Mouse (Mus musculus) embryonic facial prominence, embryonic 13.5 days (tissue): Measurements from ENCODE around the gene Kcnd3. TPM values are rescaled to one million over a fixed set of nuclear protein-coding genes. Genes with fewer than 3 reads are reported as not detected.

Source experiments
- ATAC-seq: fragments of 200-750 bp; cut with Nextera tagmentation; 2 replicates; pipeline ENCODE4 v1.8.0; 2017; ENCODE audit warnings: low read depth; ENCODE audit not compliant: insufficient number of reproducible peaks, insufficient read depth, low FRiP score, low TSS enrichment
- H3K27ac ChIP-seq: fragments of 300-500 bp; sonication (generic); 2 replicates; pipeline ENCODE4 v1.5.1; 2015; ENCODE audit warnings: moderate library complexity, mild to moderate bottlenecking, inconsistent platforms
- H3K27me3 ChIP-seq: fragments of 300-500 bp; sonication (generic); 2 replicates; pipeline ENCODE4 v1.6.1; 2015; ENCODE audit warnings: mild to moderate bottlenecking, inconsistent platforms
- H3K36me3 ChIP-seq: fragments of 300-500 bp; sonication (generic); 2 replicates; pipeline ENCODE4 v1.6.1; 2015; ENCODE audit warnings: mild to moderate bottlenecking, inconsistent platforms
- H3K4me1 ChIP-seq: fragments of 300-500 bp; sonication (generic); 2 replicates; pipeline ENCODE4 v1.6.1; 2015; ENCODE audit warnings: inconsistent platforms
- H3K4me2 ChIP-seq: fragments of 300-500 bp; sonication (generic); 2 replicates; pipeline ENCODE4 v1.6.1; 2015; ENCODE audit warnings: moderate library complexity, mild to moderate bottlenecking, inconsistent platforms
- H3K4me3 ChIP-seq: fragments of 300-500 bp; sonication (generic); 2 replicates; pipeline ENCODE4 v1.5.1; 2015; ENCODE audit warnings: mild to moderate bottlenecking, inconsistent platforms
- H3K9ac ChIP-seq: fragments of 300-500 bp; sonication (generic); 2 replicates; pipeline ENCODE4 v1.6.1; 2015; ENCODE audit warnings: mild to moderate bottlenecking, inconsistent platforms
- H3K9me3 ChIP-seq: fragments of 300-500 bp; sonication (generic); 2 replicates; pipeline ENCODE4 v1.6.1; 2016; ENCODE audit warnings: inconsistent platforms
- WGBS: fragments of 180-500 bp; shearing (Covaris S2); methylation state at CpG from one replicate; pipeline ENCODE4 v1.1.7; 2015; ENCODE audit warnings: mixed read lengths; 5-methylcytosine and 5-hydroxymethylcytosine counted together
- polyA plus RNA-seq: library from polyadenylated mRNA; unstranded; fragments of >200 nt; fragmentation: Nextera tagmentation; extraction: Ambion mirVana; gene quantifications from 2 replicates; pipeline ENCODE4 v1.2.1, GENCODE M21; 2015

Kcnd3 gene
- polyA plus RNA-seq, 1 experiment from 2014 or later: 0.44 TPM

DNA sequence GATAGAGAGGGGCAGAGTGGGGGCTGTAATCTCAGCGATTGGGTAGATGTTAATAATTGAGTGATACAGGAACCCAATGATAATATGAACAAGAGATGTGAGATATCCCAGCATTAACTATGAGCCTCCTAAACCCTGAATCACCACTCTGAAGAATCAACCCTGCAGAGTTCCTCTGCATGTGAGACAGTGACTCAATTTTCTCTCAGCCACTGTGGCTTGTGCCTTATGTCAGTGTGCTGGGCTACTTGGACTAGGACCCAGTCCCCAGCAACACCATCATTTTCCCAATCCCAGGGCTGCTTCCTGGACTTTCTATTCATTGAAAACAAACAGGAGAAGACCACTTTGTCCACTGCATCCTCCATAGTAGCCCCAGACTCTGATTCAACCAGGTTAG is 139.6 kb downstream of the Kcnd3 start:
- 92% methylated on average over 1 of the region's 1 CpGs for WGBS
- Histone ChIP-seq H3K4me3 (no peak overlapping the region), H3K9me3 (no peaks in the 10 kb centered on the region), H3K9ac (no peak overlapping the region), H3K27me3 (no peaks in the 10 kb centered on the region), H3K4me1 (peaks cover 10% of the 10 kb centered on the region), H3K36me3 (no peaks in the 10 kb centered on the region), H3K4me2 (no peak overlapping the region), H3K27ac (no peak overlapping the region)
- ATAC-seq: no peak

DNA sequence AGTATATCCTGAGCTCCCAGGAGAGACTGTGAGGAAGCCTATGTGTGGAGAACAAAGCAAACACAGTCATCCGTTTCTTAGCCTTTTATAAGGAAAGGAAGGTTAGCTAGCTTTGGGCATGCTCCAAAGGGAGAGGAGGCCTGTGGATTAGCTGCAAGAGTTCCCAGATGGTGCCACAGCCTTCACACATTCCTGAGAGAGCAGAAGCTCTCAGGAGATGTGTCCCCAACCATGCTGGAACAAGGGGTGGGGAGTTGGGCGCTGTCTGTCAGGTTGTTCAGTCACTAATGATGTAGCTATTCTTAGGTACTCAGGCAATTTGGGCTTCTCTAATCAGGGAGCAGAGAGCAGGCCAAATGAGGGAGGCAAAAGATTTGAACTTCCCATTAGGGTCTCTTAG is 140.1 kb downstream of the Kcnd3 start:
- no peak for ATAC-seq
- Histone ChIP-seq H3K27ac (no peak overlapping the region), H3K4me1 (peaks cover 10% of the 10 kb centered on the region), H3K9me3 (no peaks in the 10 kb centered on the region), H3K4me2 (no peak overlapping the region), H3K27me3 (no peaks in the 10 kb centered on the region), H3K4me3 (no peak overlapping the region), H3K9ac (no peak overlapping the region), H3K36me3 (no peaks in the 10 kb centered on the region)
- 62% methylated on average over 2 of the region's 2 CpGs for WGBS

DNA sequence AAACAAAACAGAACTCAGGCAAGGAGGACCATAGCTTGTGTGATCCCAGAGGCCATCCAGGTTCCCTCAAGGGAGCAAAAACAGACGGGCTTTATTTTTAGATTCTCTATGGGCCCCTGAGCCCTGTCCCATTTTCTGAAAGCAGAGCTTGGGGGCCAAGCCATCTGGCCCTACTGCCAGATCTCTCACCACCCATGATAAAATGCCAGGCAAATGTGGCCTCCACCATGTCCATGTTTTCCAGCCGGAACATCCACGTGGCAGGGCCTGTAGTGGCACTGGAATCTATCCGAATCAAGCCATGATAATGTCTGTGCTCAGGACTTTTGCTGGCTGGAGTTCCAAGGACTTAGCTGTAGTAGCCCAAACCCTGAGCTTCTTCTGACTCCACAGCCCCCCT is 148.4 kb downstream of the Kcnd3 start:
- ATAC-seq: no peak
- Histone ChIP-seq H3K4me1 (no peaks in the 10 kb centered on the region), H3K9ac (no peak overlapping the region), H3K36me3 (no peaks in the 10 kb centered on the region), H3K9me3 (no peaks in the 10 kb centered on the region), H3K4me3 (no peak overlapping the region), H3K4me2 (no peak overlapping the region), H3K27ac (no peak overlapping the region), H3K27me3 (no peaks in the 10 kb centered on the region)
- 78% methylated on average over 4 of the region's 4 CpGs for WGBS

DNA sequence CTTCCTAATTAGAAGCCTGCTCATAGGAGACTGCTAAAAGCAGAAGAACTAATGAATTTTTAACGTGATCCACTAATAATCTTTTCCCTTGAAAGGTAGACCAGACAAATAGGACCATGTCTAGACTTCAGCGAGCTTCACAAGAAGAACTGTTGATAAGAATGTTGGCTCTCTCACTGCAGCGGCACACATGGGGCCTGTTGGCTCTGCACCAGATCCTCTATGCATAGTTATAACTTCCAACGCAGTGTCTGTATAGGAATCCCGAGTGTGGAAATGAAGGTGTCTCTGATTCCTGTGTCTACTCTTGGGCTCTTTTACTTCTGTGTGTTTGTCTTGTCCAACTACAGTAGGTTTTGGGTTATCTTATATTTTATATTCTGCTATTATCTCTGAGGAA is 150.8 kb downstream of the Kcnd3 start:
- no peak for ATAC-seq
- H3K9ac ChIP-seq: no peak overlapping the region
- no peaks in the 10 kb centered on the region for H3K27me3 ChIP-seq
- no peak overlapping the region for H3K27ac ChIP-seq
- 87% methylated on average over 5 of the region's 5 CpGs for WGBS
- H3K4me1 ChIP-seq: no peaks in the 10 kb centered on the region
- H3K9me3 ChIP-seq: no peaks in the 10 kb centered on the region
- H3K4me2 ChIP-seq: no peak overlapping the region
- H3K4me3 ChIP-seq: no peak overlapping the region
- H3K36me3 ChIP-seq: no peaks in the 10 kb centered on the region

DNA sequence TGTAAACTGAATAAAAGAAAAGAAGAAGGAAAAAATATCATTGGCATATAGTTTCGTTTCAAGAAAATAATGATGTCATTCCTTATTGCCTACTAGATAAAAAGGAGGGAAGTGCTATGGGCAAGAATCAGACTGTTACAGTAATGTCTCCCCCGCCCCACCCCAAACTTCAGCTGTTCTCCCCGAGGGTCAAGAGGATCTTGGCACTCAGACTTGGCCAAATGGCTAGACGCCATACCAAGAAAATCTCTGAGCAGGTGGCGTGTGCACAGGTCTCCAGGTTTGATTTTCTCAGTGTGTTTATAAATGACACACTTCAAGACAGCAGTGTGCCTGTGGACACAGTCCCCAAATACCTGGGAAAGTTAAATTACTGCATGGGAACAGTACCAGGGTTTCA is 153.6 kb downstream of the Kcnd3 start:
- ATAC-seq: no peak
- no peak overlapping the region for H3K9ac ChIP-seq
- WGBS: 78% methylated on average over 5 of the region's 5 CpGs

DNA sequence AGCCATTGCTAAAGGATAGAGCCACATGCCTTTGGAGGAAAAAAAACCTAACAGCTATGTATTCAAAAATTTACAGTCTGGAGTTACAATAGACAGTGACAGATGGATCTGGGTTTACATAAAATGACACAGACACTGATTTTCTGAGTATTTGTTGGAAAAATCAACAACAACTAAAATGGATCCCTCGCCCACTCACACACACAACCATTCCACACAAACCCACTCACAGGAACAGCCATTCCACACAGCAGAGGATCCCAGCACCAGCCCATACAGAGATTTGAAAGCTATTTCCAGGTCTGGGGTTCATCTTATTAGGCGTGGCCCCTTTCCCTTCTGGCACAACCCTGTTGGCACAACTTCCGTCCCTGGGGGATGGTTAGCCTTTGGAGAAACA is 156.7 kb downstream of the Kcnd3 start:
- no peak for ATAC-seq
- WGBS: 87% methylated on average over 3 of the region's 3 CpGs

More for the DNA sequence above, 153.6 kb downstream of the Kcnd3 start:
- Histone ChIP-seq H3K27me3 (no peaks in the 10 kb centered on the region), H3K4me3 (no peak overlapping the region), H3K36me3 (no peaks in the 10 kb centered on the region), H3K4me1 (no peaks in the 10 kb centered on the region), H3K9me3 (no peaks in the 10 kb centered on the region), H3K4me2 (no peak overlapping the region), H3K27ac (no peak overlapping the region)

DNA sequence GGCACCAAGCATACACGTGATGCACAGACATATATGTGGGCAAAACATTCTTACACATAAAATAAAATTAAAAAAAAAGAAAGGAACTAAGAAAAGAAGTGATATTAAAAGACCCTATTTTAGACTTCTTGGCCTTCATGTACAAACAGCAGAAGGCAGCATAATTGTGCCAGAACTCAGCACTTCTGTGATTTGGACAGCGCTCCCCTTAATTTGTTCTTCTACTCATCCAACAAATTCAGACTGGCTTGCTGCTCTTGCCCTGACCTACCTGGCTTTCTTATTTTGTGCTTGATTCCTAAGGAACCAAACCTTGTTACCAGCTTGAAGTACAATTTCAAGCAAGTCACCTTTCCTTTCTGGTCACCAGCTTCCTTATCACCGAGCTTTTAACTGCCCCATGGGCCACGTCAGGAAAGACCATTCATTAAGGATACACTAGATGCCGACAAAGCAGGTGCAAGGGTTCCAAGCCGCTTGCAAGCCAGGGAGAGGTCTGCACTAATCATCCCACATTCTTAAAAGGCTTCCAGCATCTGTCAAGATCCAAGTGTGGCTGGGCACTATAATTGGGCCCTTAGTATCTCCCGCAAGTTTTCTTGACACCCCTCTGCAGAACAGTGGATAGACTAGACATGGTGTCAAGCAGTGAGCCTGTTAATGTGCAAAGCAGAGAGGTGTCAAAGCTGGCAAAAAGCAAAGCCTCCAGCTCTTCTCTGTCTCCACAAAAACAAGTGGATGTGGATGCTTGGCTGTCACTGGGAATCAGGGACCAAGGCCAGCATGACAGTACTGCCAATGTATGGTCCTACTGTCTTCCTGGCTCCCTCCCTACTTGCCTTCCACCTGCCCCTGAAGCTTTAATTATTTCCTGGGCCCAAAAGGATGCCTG is 159.6 kb downstream of the Kcnd3 start:
- no peaks in the 10 kb centered on the region for H3K9me3 ChIP-seq
- H3K4me2 ChIP-seq: no peak overlapping the region
- H3K27ac ChIP-seq: no peak overlapping the region
- no peaks in the 10 kb centered on the region for H3K27me3 ChIP-seq
- H3K4me3 ChIP-seq: no peak overlapping the region
- H3K9ac ChIP-seq: no peak overlapping the region
- WGBS: 84% methylated on average over 7 of the region's 7 CpGs
- H3K4me1 ChIP-seq: no peaks in the 10 kb centered on the region
- no peak for ATAC-seq
- H3K36me3 ChIP-seq: no peaks in the 10 kb centered on the region

More for the DNA sequence above, 156.7 kb downstream of the Kcnd3 start:
- Histone ChIP-seq H3K27ac (no peak overlapping the region), H3K9me3 (no peaks in the 10 kb centered on the region), H3K36me3 (no peaks in the 10 kb centered on the region), H3K4me1 (no peaks in the 10 kb centered on the region), H3K9ac (no peak overlapping the region), H3K27me3 (no peaks in the 10 kb centered on the region), H3K4me2 (no peak overlapping the region), H3K4me3 (no peak overlapping the region)

DNA sequence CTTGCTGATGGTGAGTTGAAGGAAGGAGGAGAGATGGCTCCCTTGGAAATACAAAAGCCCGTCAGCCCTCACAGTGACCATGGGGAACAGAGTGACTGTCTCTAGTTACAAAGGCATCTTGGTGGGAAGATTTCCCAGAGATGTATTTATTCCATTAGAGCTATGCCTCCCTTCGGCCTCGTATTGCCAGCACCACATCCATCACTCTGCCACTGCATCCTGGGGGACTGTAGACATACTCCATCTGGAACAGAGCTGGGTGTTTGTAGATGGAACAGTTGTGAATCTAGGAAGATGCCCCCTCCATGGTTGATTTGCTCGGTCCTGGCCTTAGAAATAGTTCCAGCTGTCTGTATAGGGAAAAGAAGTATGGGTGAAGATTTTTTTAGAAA is 160.3 kb downstream of the Kcnd3 start:
- Histone ChIP-seq H3K9me3 (no peaks in the 10 kb centered on the region), H3K36me3 (no peaks in the 10 kb centered on the region), H3K27ac (no peak overlapping the region), H3K4me1 (no peaks in the 10 kb centered on the region), H3K27me3 (no peaks in the 10 kb centered on the region), H3K9ac (no peak overlapping the region), H3K4me2 (no peak overlapping the region), H3K4me3 (no peak overlapping the region)
- 72% methylated on average over 4 of the region's 4 CpGs for WGBS
- no peak for ATAC-seq

DNA sequence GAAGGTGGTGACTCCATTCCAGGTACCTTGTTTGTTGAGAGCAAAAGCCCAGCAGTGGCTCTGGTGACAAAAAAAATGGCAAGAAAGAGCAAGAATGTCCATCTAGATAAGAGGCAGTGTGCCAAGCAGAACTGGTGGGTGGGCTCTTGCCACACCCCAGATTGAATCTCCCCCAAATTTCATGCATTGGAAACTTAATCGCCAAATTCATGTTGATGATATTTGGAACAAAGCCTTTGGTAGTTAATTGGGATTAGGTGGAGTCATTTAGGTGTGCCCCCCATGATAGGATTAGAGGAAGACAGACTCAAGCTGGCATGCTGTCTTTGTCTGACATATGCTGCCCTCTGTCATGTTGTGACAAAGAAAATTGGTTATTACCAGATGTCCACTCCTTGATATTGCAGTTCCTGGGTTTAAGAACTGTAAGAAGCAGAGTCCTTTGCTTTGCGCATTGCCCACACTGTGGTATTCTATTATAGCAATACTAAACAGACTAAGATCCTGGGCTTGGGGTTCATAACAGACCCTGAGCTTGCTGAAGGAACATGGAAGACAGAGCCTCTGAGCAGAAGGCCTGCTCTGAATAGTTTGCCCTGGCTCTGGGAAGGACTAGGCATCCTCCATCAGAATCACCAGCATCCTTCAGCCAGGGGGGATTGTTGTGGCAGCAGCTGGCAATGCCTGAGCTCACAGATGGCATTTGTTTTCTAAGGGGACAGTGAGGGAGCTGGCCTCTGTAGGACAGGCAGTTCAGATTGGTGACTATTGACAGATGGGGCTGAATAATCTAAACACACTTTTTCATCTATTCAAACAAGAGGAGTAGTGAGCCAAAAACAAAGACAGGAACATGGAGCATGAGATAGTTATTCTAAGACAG is 165.0 kb downstream of the Kcnd3 start:
- H3K9ac ChIP-seq: no peak overlapping the region
- H3K27ac ChIP-seq: no peak overlapping the region
- H3K27me3 ChIP-seq: no peaks in the 10 kb centered on the region
- H3K36me3 ChIP-seq: no peaks in the 10 kb centered on the region
- H3K4me1 ChIP-seq: no peaks in the 10 kb centered on the region
- H3K9me3 ChIP-seq: no peaks in the 10 kb centered on the region
- H3K4me3 ChIP-seq: no peak overlapping the region
- ATAC-seq: no peak
- H3K4me2 ChIP-seq: no peak overlapping the region
- 91% methylated on average over 2 of the region's 2 CpGs for WGBS

DNA sequence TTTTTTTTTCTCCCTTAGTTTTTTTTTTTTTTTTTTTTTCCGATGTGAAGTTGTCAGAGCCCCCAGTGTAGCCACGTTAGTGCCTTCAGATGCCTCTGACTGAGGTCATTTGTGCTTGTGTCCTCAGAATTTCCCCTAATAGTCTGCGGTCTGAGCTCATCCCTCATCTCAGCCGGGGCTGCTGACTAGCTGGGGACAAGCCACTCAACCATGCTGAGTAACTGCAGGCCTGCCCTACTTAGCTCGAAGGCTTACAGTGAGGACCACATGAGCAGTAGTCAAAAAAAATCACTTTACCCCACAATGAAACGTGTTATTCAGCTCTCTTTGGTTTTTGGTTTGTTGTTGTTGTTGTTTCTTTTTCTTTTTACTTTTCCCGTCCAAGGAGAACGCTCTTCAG is 169.0 kb downstream of the Kcnd3 start:
- Histone ChIP-seq H3K9me3 (no peaks in the 10 kb centered on the region), H3K9ac (no peak overlapping the region), H3K4me2 (no peak overlapping the region), H3K4me1 (no peaks in the 10 kb centered on the region), H3K4me3 (no peak overlapping the region), H3K36me3 (no peaks in the 10 kb centered on the region), H3K27me3 (no peaks in the 10 kb centered on the region), H3K27ac (no peak overlapping the region)
- 63% methylated on average over 8 of the region's 8 CpGs for WGBS
- no peak for ATAC-seq

DNA sequence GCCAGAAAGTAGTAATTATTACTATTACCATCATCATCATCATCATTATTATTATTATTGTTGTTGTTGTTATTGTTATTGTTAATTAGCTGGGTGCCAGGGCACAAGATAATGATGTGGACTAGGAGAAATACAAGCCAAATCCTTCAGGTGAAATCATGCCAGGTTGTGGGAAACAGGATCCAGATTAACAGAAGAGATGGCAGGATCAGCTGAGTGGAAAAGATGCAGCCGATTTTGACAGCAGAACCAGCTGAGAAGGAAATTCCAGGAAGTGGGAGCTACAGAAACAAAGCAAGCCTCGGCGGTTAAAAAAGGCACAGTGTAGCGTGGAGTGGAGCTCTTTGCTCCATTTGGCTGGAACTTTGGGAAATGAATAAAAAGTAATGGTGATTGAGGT is 171.0 kb downstream of the Kcnd3 start:
- Histone ChIP-seq H3K9me3 (no peaks in the 10 kb centered on the region), H3K4me3 (no peak overlapping the region)

DNA sequence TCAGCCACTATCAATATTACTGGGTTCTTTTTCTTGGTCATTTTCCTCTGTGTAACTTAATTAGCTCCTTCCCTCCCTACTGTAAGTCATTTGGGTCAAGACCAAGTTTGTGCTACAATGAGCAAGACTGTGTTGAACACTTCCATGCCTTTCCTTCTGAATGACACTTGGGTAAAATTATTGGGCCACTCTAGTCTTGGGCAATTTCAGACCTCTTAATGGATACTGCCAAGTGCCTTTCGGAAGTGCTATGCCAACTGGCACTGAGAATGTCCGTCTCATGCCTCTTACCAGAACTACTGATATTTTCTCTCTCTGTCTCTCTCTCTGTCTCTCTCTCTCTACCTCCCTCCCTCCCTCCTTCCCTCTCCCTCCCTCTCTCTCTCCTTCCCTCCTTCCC is 173.8 kb downstream of the Kcnd3 start:
- Histone ChIP-seq H3K4me2 (no peak overlapping the region), H3K9ac (no peak overlapping the region), H3K36me3 (no peaks in the 10 kb centered on the region), H3K9me3 (no peaks in the 10 kb centered on the region), H3K4me3 (no peak overlapping the region), H3K4me1 (no peaks in the 10 kb centered on the region), H3K27me3 (no peaks in the 10 kb centered on the region), H3K27ac (no peak overlapping the region)
- WGBS: 84% methylated on average over 2 of the region's 2 CpGs
- ATAC-seq: no peak

More for the DNA sequence above, 171.0 kb downstream of the Kcnd3 start:
- Histone ChIP-seq H3K27ac (no peak overlapping the region), H3K27me3 (no peaks in the 10 kb centered on the region), H3K4me2 (no peak overlapping the region), H3K9ac (no peak overlapping the region), H3K4me1 (no peaks in the 10 kb centered on the region), H3K36me3 (no peaks in the 10 kb centered on the region)
- 55% methylated on average over 4 of the region's 4 CpGs for WGBS
- ATAC-seq: no peak
